Mouse (Mus musculus) effector memory CD4-positive, alpha-beta T cell, adult 5 months (primary cell): ENCODE results near the gene Zfp335. TPM values are rescaled to one million over a fixed set of nuclear protein-coding genes. Genes with fewer than 3 reads are reported as not detected.

Source experiments
- polyA plus RNA-seq: library from polyadenylated mRNA; unstranded; fragments of 100-300 nt; shearing (Covaris generic); gene quantifications from one replicate; pipeline ENCODE4 v1.2.1, GENCODE M21; 2017

Zfp335 gene
- polyA plus RNA-seq: 40.2 TPM

GRCm38 (mm10) chr2:164911086-164912048, at the start of gene Zfp335:
TSS of gene Zfp335 (minus strand) at chr2:164911757.

DNA sequence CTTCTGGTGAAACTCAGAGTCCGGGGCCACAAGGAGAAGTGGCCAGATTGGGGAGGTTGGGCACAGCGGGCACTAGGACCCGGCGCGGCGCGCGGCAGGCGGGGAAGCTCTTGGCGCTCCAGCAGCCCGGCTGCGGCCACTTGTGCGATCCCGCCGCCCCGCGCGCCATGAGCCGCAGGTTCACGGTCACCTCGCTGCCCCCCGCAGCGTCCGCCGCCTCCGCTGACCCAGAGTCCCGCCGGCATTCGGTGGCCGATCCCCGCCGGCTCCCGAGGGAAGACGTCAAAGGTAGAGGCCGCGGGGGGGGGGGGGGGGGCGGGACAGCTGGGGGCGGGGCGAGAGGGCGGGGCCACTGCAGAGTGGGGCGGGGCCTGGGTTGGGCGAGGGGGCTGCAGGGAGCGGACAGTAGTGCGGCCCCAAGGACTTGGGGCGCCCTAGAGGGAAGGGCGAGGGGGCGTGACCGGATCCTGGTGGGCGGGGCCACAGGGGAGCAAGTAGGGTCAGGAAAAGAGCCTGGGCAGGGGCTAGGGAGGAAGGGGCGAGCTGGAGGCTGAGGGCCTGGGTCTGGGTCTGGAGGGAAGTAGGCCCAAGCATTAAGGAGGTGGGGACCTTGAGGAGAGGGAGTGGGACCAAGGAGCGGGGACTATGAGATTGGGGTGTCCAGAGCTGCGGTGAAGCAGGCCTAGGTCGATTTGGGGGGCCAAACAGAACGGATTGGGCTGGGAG, 49.3 kb upstream of the Zfp335 start, which contains the start of gene Slc12a5:
Slc12a5 (plus strand) TSS at position 87 of the 726 bp plus-strand sequence.

GRCm38 (mm10) chr2:164940140-164940830, 28.7 kb upstream of the Zfp335 start, which contains the start of gene Mmp9:
TSS of gene Mmp9 (plus strand) at chr2:164940780.

DNA sequence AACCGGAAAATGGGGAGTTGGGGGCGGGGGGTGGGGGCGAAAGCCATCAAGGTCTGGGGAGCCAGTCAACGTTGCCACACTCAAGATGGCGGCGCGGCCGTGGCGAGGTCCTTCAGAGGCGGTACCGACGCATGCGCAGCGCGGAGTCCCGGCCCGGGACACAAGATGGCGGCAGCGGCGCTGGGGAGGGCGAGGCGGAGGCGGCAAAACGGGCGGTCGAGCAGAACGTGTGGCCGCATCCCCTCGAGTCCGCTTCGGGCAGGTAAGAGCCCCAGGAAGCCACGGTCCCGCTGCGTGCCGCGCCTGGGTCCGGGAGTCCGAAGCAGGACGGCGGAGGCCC, 32.4 kb downstream of the Zfp335 start, which contains the start of gene Pcif1:
Pcif1 (plus strand) TSS at position 77 of the 340 bp plus-strand sequence.

DNA sequence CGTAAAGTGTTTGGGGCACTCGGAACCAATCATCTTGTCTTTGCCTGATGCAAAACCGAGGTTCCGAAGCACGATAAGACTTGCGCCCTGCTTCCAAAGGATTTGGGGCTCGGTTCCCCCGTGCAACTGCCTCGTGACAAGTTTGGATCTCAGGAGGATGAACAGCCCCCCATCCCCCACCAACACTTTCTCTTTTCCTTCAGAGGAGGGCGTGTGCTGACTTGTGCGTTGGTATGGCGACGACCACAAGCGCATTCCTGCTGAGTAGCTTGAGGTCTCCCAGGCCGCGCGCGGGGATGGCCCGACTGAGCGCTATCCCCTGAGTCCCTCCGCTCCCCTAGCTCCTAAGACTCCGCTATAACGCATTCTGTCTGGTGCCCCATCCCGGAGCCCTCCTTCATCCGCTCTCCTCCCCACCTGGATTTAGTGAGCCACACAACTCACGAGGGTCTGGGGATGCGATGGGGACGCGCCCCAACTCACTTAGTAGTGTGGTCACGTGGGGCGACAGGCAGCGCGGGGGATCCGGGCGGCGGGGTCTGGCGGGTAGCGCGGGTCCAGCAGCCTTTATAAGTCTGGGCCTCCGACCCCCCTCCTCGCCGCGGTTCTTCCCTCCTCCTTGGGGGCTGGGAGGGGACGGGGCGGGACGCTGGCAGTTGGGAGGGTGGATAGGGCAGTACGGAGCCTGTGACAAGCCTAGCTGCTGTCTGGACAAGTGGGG, 54.3 kb downstream of the Zfp335 start, which contains the start of gene Pltp:
Pltp (minus strand) TSS at position 611 of the 721 bp plus-strand sequence.

Other genes with a start within 250 kb of the Zfp335 start
- not detected for gene Wfdc11, start 237.7 kb downstream of the Zfp335 start, polyA plus RNA-seq
- not detected for gene Wfdc13, start 226.7 kb downstream of the Zfp335 start, polyA plus RNA-seq
- gene Spint4, start 213.3 kb downstream of the Zfp335 start, polyA plus RNA-seq: not detected
- gene Spint5, start 196.5 kb downstream of the Zfp335 start, polyA plus RNA-seq: not detected
- gene Wfdc3, start 165.8 kb downstream of the Zfp335 start, polyA plus RNA-seq: 0.31 TPM
- 53.3 TPM for gene Dnttip1, start 165.8 kb downstream of the Zfp335 start, polyA plus RNA-seq
- 0.85 TPM for gene Ube2c, start 141.9 kb downstream of the Zfp335 start, polyA plus RNA-seq
- gene Tnnc2, start 131.8 kb downstream of the Zfp335 start, polyA plus RNA-seq: not detected
- gene Snx21, start 125.9 kb downstream of the Zfp335 start, polyA plus RNA-seq: 3.2 TPM
- gene Acot8, start 106.9 kb downstream of the Zfp335 start, polyA plus RNA-seq: 27.0 TPM
- 3.1 TPM for gene Zswim3, start 106.7 kb downstream of the Zfp335 start, polyA plus RNA-seq
- 14.0 TPM for gene Zswim1, start 89.1 kb downstream of the Zfp335 start, polyA plus RNA-seq
- not detected for gene Spata25, start 83.2 kb downstream of the Zfp335 start, polyA plus RNA-seq
- 127 TPM for gene Ctsa, start 78.9 kb downstream of the Zfp335 start, polyA plus RNA-seq
- 0.77 TPM for gene Neurl2, start 78.3 kb downstream of the Zfp335 start, polyA plus RNA-seq
- 5.0 TPM for gene Pltp, start 54.0 kb downstream of the Zfp335 start, polyA plus RNA-seq
- 133 TPM for gene Pcif1, start 32.5 kb downstream of the Zfp335 start, polyA plus RNA-seq
- 3.1 TPM for gene Mmp9, start 29.0 kb upstream of the Zfp335 start, polyA plus RNA-seq
- gene Slc12a5, start 49.0 kb upstream of the Zfp335 start, polyA plus RNA-seq: 0.54 TPM
- 36.7 TPM for gene Ncoa5, start 123.1 kb upstream of the Zfp335 start, polyA plus RNA-seq
- gene Cd40, start 143.9 kb upstream of the Zfp335 start, polyA plus RNA-seq: not detected
- not detected for gene 1700025C18Rik, start 179.0 kb upstream of the Zfp335 start, polyA plus RNA-seq